Mouse (Mus musculus): Measurements from ENCODE around the gene Shtn1.

The Shtn1 gene

GRCm38 (mm10) chr19:59075472-59076101 lies at the start of gene Shtn1:
Gene Shtn1 (minus strand): TSS chr19:59076100.
- DNase-seq (ENCODE audit: low spot score) = no peak

- peak; percentile 5 for DNase-seq (ENCODE audit: low spot score)
Measured at GRCm38 (mm10) chr19:59114152-59114551, 38.3 kb upstream of the Shtn1 start.

GRCm38 (mm10) chr19:59109937-59110336 lies 34.0 kb upstream of the Shtn1 start:
- DNase-seq (ENCODE audit: low spot score) = no peak

GRCm38 (mm10) chr19:59098315-59098714 lies 22.4 kb upstream of the Shtn1 start:
- no peak for DNase-seq (ENCODE audit: low spot score)

- no peak for DNase-seq (ENCODE audit: low spot score)
Measured at GRCm38 (mm10) chr19:59092295-59092694, 16.4 kb upstream of the Shtn1 start.

GRCm38 (mm10) chr19:59090337-59090736 lies 14.4 kb upstream of the Shtn1 start:
- no peak for DNase-seq (ENCODE audit: low spot score)

GRCm38 (mm10) chr19:59084296-59084695 lies 8.4 kb upstream of the Shtn1 start:
- DNase-seq (ENCODE audit: low spot score) = no peak

- no peak for DNase-seq (ENCODE audit: low spot score)
Measured at GRCm38 (mm10) chr19:59076131-59076530, 231 bp upstream of the Shtn1 start.

- DNase-seq (ENCODE audit: low spot score) = no peak
Measured at GRCm38 (mm10) chr19:59074841-59075471, 944 bp downstream of the Shtn1 start.

GRCm38 (mm10) chr19:59074381-59074780 lies 1.5 kb downstream of the Shtn1 start:
- DNase-seq (ENCODE audit: low spot score) = no peak

GRCm38 (mm10) chr19:59073006-59073405 lies 2.9 kb downstream of the Shtn1 start:
- no peak for DNase-seq (ENCODE audit: low spot score)

GRCm38 (mm10) chr19:59071979-59072378 lies 3.9 kb downstream of the Shtn1 start:
- no peak for DNase-seq (ENCODE audit: low spot score)

- peak; percentile 20 for DNase-seq (ENCODE audit: low spot score)
Measured at GRCm38 (mm10) chr19:59071396-59071795, 4.5 kb downstream of the Shtn1 start.

GRCm38 (mm10) chr19:59067652-59068051 lies 8.2 kb downstream of the Shtn1 start:
- no peak for DNase-seq (ENCODE audit: low spot score)

GRCm38 (mm10) chr19:59066670-59067069 lies 9.2 kb downstream of the Shtn1 start:
- DNase-seq (ENCODE audit: low spot score) = no peak

GRCm38 (mm10) chr19:59066115-59066514 lies 9.8 kb downstream of the Shtn1 start:
- no peak for DNase-seq (ENCODE audit: low spot score)

- no peak for DNase-seq (ENCODE audit: low spot score)
Measured at GRCm38 (mm10) chr19:59064616-59065015, 11.3 kb downstream of the Shtn1 start.

- DNase-seq (ENCODE audit: low spot score) = no peak
Measured at GRCm38 (mm10) chr19:59063568-59063967, 12.3 kb downstream of the Shtn1 start.

GRCm38 (mm10) chr19:59058105-59058504 lies 17.8 kb downstream of the Shtn1 start:
- DNase-seq (ENCODE audit: low spot score) = no peak

GRCm38 (mm10) chr19:59057366-59057765 lies 18.5 kb downstream of the Shtn1 start:
- DNase-seq (ENCODE audit: low spot score) = no peak

- no peak for DNase-seq (ENCODE audit: low spot score)
Measured at GRCm38 (mm10) chr19:59054632-59054951, 21.3 kb downstream of the Shtn1 start.

- no peak for DNase-seq (ENCODE audit: low spot score)
Measured at GRCm38 (mm10) chr19:59053931-59054631, 21.8 kb downstream of the Shtn1 start.

- DNase-seq (ENCODE audit: low spot score) = no peak
Measured at GRCm38 (mm10) chr19:59052783-59053490, 23.0 kb downstream of the Shtn1 start.
